Mouse (Mus musculus): ENCODE measurements at regions not wholly inside any gene's neighbourhood (a gene's known extent, or its start where the extent isn't known, plus 50 kb on each side); places are given as distances from the start of the nearest gene placed in this dataset.

GRCm38 (mm10) chrX:144234457-144234856 is 81.0 kb downstream of the A730046J19Rik start:
- peak; percentile 80 for ATAC-seq (replicated peaks; ENCODE audit: poor library complexity)

- no peak for ATAC-seq (replicated peaks; ENCODE audit: poor library complexity)
These were observed 51.7 kb upstream of the Alg13 start for GRCm38 (mm10) chrX:144265934-144266333.
